Mouse (Mus musculus) erythroblast, embryonic 14.5 days (primary cell): ENCODE measurements at regions not wholly inside any gene's neighbourhood (a gene's known extent, or its start where the extent isn't known, plus 50 kb on each side); places are given as distances from the start of the nearest gene placed in this dataset.

Experiments used
- H3K27me3 ChIP-seq: 2 replicates; pipeline ENCODE4 v1.6.1; 2012; ENCODE audit warnings: inconsistent platforms; ENCODE audit not compliant: control insufficient read depth
- H3K36me3 ChIP-seq: 2 replicates; pipeline ENCODE4 v1.6.1; 2012; ENCODE audit warnings: mild to moderate bottlenecking, inconsistent platforms; ENCODE audit not compliant: control insufficient read depth
- H3K4me1 ChIP-seq: 2 replicates; pipeline ENCODE4 v1.6.1; 2012; ENCODE audit warnings: inconsistent platforms; ENCODE audit not compliant: control insufficient read depth
- H3K4me3 ChIP-seq: replicated peaks from 2 replicates; pipeline ENCODE3; 2012; ENCODE audit warnings: moderate library complexity, mild to moderate bottlenecking, inconsistent platforms
- H3K9me3 ChIP-seq: 2 replicates; pipeline ENCODE4 v1.6.1; 2012; ENCODE audit warnings: low read length, inconsistent platforms, mixed read lengths; ENCODE audit not compliant: control insufficient read depth
- GATA1 ChIP-seq: IDR thresholded peaks from 2 replicates; pipeline ENCODE4 v1.6.1; 2012; ENCODE audit warnings: low read length, inconsistent platforms, mixed read lengths
- TAL1 ChIP-seq: IDR thresholded peaks from 3 replicates; pipeline ENCODE4 v1.6.1; 2012; ENCODE audit warnings: low read length, inconsistent platforms, mixed read lengths

- Histone ChIP-seq H3K27me3 (no peaks in the 10 kb centered on the region), H3K4me3 (no peak overlapping the region), H3K4me1 (no peaks in the 10 kb centered on the region), H3K36me3 (no peaks in the 10 kb centered on the region), H3K9me3 (0 out of 2 replicates have a peak, but pooled peaks cover 2% of the 10 kb centered on the region)
- no peak for TF ChIP-seq TAL1
- no peak for TF ChIP-seq GATA1
Measured at GRCm38 (mm10) chr17:22795213-22795612, 71.7 kb downstream of the Zfp945 start.

- Histone ChIP-seq H3K4me1 (no peaks in the 10 kb centered on the region), H3K36me3 (no peaks in the 10 kb centered on the region), H3K9me3 (peaks cover 3% of the 10 kb centered on the region; the same call in 1 of the 2 replicates), H3K27me3 (no peaks in the 10 kb centered on the region), H3K4me3 (no peak overlapping the region)
- TF ChIP-seq TAL1 = no peak
- no peak for TF ChIP-seq GATA1
Measured at GRCm38 (mm10) chr17:22784481-22784880, 82.5 kb downstream of the Zfp945 start.

- H3K4me1 ChIP-seq = no peaks in the 10 kb centered on the region
- H3K9me3 ChIP-seq = no peaks in the 10 kb centered on the region
- H3K36me3 ChIP-seq = no peaks in the 10 kb centered on the region
- no peak for TF ChIP-seq GATA1
- no peak for TF ChIP-seq TAL1
- H3K4me3 ChIP-seq = no peak overlapping the region
- H3K27me3 ChIP-seq = no peaks in the 10 kb centered on the region
Measured at GRCm38 (mm10) chr17:22745736-22746135, 121.2 kb downstream of the Zfp945 start.

GRCm38 (mm10) chr17:22739581-22740178, 127.3 kb downstream of the Zfp945 start:
- H3K27me3 ChIP-seq = no peaks in the 10 kb centered on the region
- peak overlapping the region; percentile 61 for H3K4me3 ChIP-seq
- no peaks in the 10 kb centered on the region for H3K9me3 ChIP-seq
- peaks cover 6% of the 10 kb centered on the region for H3K4me1 ChIP-seq
- no peaks in the 10 kb centered on the region for H3K36me3 ChIP-seq
- no peak for TF ChIP-seq GATA1
- no peak for TF ChIP-seq TAL1

- Histone ChIP-seq H3K27me3 (no peaks in the 10 kb centered on the region), H3K36me3 (no peaks in the 10 kb centered on the region), H3K9me3 (no peaks in the 10 kb centered on the region), H3K4me1 (peaks cover 6% of the 10 kb centered on the region), H3K4me3 (peak overlapping the region; percentile 61)
- TF ChIP-seq TAL1 (no peak), GATA1 (no peak)
Measured at GRCm38 (mm10) chr17:22739173-22739572, 127.8 kb downstream of the Zfp945 start.

- no peaks in the 10 kb centered on the region for H3K36me3 ChIP-seq
- H3K9me3 ChIP-seq = no peaks in the 10 kb centered on the region
- no peak overlapping the region for H3K4me3 ChIP-seq
- TF ChIP-seq TAL1 (no peak), GATA1 (no peak)
- no peaks in the 10 kb centered on the region for H3K27me3 ChIP-seq
- peaks cover 6% of the 10 kb centered on the region for H3K4me1 ChIP-seq
Measured at GRCm38 (mm10) chr17:22736360-22736759, 130.6 kb downstream of the Zfp945 start.
